In genomic region chr12:34394342-34394741, GRCm38 (mm10) we compare ENCODE assay signal across 19 mouse cellular contexts.
DNase-seq lines count a peak whose midpoint lies in the region; TF ChIP-seq lines count a peak whose summit lies in the region.
"Had no signal": no experiment of that assay in that cellular context is flagged by ENCODE, and none has a peak within 500 bp of the region (broad histone marks: within the 10 kb centered on the region; RNA-seq: fewer than 3 reads in every experiment).

No protein-coding gene starts in this region.

- intact Hi-C loops in heart, postnatal 14 days (cut with DNase I): no loop called here
- intact Hi-C loops in heart, postnatal 10 days (cut with DNase I): no loop called here

- no peaks in the 10 kb centered on the region for H3K4me1 ChIP-seq in lung, adult 2 months (ENCODE audit: control insufficient read depth, insufficient read depth, low read length)
- H3K4me1 ChIP-seq: embryonic facial prominence, embryonic 15.5 days; forebrain, embryonic 10.5 days had no signal

- TF ChIP-seq POLR2A in lung, adult 2 months (IDR thresholded peaks at IDR 0.05; ENCODE audit: borderline replicate concordance, extremely low read depth, low read depth, low read length): no peak

- DNase-seq in heart, adult 11 months: peak; percentile 88
- no peak for DNase-seq in heart, postnatal 14 days
- DNase-seq in heart, postnatal 10 days: peak; percentile 11 to 12
- DNase-seq in heart, postnatal 4 days: no peak
- peak; percentile 32 for DNase-seq in lung, postnatal 36 days
- DNase-seq in lung, adult 2 months: no peak
- DNase-seq in retina, postnatal 1 day: peak; percentile 11
- DNase-seq in retina, embryonic 14.5 days (ENCODE audit: low spot score): no peak
- DNase-seq: adrenal gland, postnatal 14 days; cerebellum, adult 18-20 months; cerebellum, adult 9-11 months; cerebellum, postnatal 36 days; gastrocnemius, adult 2 months; gastrocnemius, postnatal 25 days had no signal

- TF ChIP-seq CTCF in lung, adult 2 months (IDR thresholded peaks at IDR 0.05; ENCODE audit: insufficient read depth, low read length): no peak

- 54% methylated on average over 3 of the region's 3 CpGs for WGBS in lung, adult 2 months

- no peak overlapping the region for H3K4me3 ChIP-seq in lung, adult 2 months (replicated peaks; ENCODE audit: extremely low read depth, low read depth, low read length)
- H3K4me3 ChIP-seq: embryonic facial prominence, embryonic 15.5 days; erythroblast, embryonic 14.5 days; forebrain, embryonic 10.5 days; gastrocnemius, adult 2 months; heart, embryonic 13.5 days; hindbrain, embryonic 12.5 days had no signal

Comparison
In these comparisons a context has a peak if more than half of its experiments do, and no peak if none do; other contexts are left out.
1. DNase-seq: peak in heart, adult 11 months (single experiment), heart, postnatal 10 days (2 of 2), lung, postnatal 36 days (single experiment) and retina, postnatal 1 day (single experiment); none in heart, postnatal 14 days (0 of 2), heart, postnatal 4 days (single experiment), lung, adult 2 months (single experiment) and retina, embryonic 14.5 days (single experiment).